Comparison of ENCODE assay signal across 8 mouse cellular contexts in the genomic region with DNA sequence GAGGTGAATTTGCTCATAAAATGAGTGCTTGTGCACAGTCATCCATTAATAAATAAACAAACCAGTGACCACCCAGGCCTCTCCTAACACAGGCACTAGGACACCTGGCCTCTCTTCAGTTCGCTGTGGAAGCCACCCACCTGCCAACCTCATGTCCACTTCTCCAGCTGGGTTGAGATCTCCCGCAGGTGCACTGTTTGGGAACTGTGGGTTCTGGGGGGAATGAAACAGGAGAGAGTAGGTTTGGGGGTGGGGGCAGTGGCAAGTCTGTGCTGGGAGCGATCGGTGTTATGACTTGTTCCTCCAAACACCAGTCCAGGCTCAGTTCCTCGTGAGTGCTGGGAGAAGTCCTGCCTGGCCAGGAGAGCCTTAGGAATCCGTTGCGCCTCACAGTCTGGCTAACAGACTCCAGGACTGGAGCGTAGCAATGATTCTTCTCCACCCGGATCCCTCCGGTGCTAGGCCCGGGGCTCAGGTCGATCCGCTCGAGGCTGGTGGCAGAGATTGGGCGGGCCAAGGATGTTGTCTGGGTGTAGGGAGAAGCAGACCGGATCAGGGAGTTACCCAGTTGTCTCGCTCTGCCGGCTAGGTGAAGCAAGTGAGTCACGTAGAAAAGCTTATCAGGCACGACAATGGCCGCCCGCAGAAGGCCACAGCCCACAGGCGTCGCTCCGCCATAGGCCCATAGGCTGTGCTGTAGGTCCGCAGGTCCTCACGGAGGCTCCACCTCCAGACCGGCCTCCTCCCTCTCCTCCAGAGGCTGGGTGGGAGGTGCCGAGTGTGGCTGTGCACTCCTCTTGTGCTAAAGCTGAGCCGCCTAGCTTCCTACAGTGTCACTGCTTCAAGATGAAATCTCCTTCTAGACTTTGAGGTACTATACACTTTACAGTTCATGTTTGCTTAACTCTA. TPM values are rescaled to one million over a fixed set of nuclear protein-coding genes. Genes with fewer than 3 reads are reported as not detected.
A peak's percentile ranks its signal among the peaks of the same experiment; 100 is the strongest.
DNase-seq lines count a peak whose midpoint lies in the region; ATAC-seq and TF ChIP-seq lines count a peak whose summit lies in the region.

A gene (minus strand): TSS at position 738 of the 909 bp plus-strand sequence.
A gene (plus strand): TSS at position 756 of the 909 bp plus-strand sequence.

- no peaks in the 10 kb centered on the region for H3K27me3 ChIP-seq in G1E (ENCODE audit: insufficient read depth, low read length)
- no peaks in the 10 kb centered on the region for H3K27me3 ChIP-seq in forebrain, embryonic 16.5 days (replicated peaks; ENCODE audit: control insufficient read depth, insufficient read depth, low read length)
- H3K27me3 ChIP-seq in lung, embryonic 16.5 days (ENCODE audit: control insufficient read depth, insufficient read depth, low read depth, low read length): no peaks in the 10 kb centered on the region

- H3K27ac ChIP-seq in forebrain, embryonic 16.5 days (ENCODE audit: low read length): peak within 1 kb of the TSS; percentile 75
- peak within 1 kb of the TSS; percentile 86 for H3K27ac ChIP-seq in lung, embryonic 16.5 days (ENCODE audit: low read length)

- peak; percentile 75 for DNase-seq in G1E (ENCODE audit: low spot score)
- DNase-seq in cerebellum, adult 18-20 months: peak; percentile 76 to 91
- DNase-seq in heart, postnatal 36 days: peak; percentile 71 to 74
- DNase-seq in layer of hippocampus, adult 9-10 months (ENCODE audit: low spot score): peak; percentile 22
- peak; percentile 45 for DNase-seq in ovary, postnatal 10 days (ENCODE audit: low spot score)
- DNase-seq in thymus, postnatal 10 days (ENCODE audit: low spot score in 2 of 2): peak; percentile 72 to 80

- no peak for TF ChIP-seq CTCF in G1E (IDR thresholded peaks at IDR 0.05; ENCODE audit: low read depth, low read length)

- H3K4me1 ChIP-seq in G1E (ENCODE audit: insufficient read depth, low read depth, low read length): peaks cover 16% of the 10 kb centered on the region
- peaks cover 9% of the 10 kb centered on the region for H3K4me1 ChIP-seq in forebrain, embryonic 16.5 days (replicated peaks; ENCODE audit: control insufficient read depth, insufficient read depth, low read length)
- no peaks in the 10 kb centered on the region; the same call in 1 of the 2 replicates for H3K4me1 ChIP-seq in lung, embryonic 16.5 days (replicated peaks; ENCODE audit: control insufficient read depth, insufficient read depth, low read length)

- ATAC-seq in G1E (ENCODE audit: extremely low read depth, insufficient number of reproducible peaks, low FRiP score, poor library complexity, severe bottlenecking): peak; percentile 97
- peak; percentile 100 for ATAC-seq in forebrain, embryonic 16.5 days
- peak; percentile 100 for ATAC-seq in lung, embryonic 16.5 days (ENCODE audit: low read depth)

- peaks cover 19% of the 10 kb centered on the region for H3K36me3 ChIP-seq in G1E (replicated peaks)
- H3K36me3 ChIP-seq in forebrain, embryonic 16.5 days (ENCODE audit: control insufficient read depth, insufficient read depth): no peaks in the 10 kb centered on the region
- no peaks in the 10 kb centered on the region for H3K36me3 ChIP-seq in lung, embryonic 16.5 days (ENCODE audit: control insufficient read depth, insufficient read depth, low read length)

- H3K9me3 ChIP-seq in G1E (replicated peaks): no peaks in the 10 kb centered on the region
- H3K9me3 ChIP-seq in forebrain, embryonic 16.5 days (ENCODE audit: control insufficient read depth, low read length): no peaks in the 10 kb centered on the region
- no peaks in the 10 kb centered on the region for H3K9me3 ChIP-seq in lung, embryonic 16.5 days (ENCODE audit: control insufficient read depth, low read length)

- intact Hi-C loops in heart, postnatal 36 days (cut with DNase I): no loop called here

- 20% methylated on average over 30 of the region's 30 CpGs for WGBS in forebrain, embryonic 16.5 days
- WGBS in lung, embryonic 16.5 days: 19% methylated on average over 30 of the region's 30 CpGs

- H3K9ac ChIP-seq in forebrain, embryonic 16.5 days (replicated peaks; ENCODE audit: low read depth, low read length): peak within 1 kb of the TSS; percentile 78
- peak within 1 kb of the TSS; percentile 83 for H3K9ac ChIP-seq in lung, embryonic 16.5 days (ENCODE audit: low read length)

- H3K4me2 ChIP-seq in forebrain, embryonic 16.5 days (ENCODE audit: low read length): peak within 1 kb of the TSS; percentile 67
- peak within 1 kb of the TSS; percentile 67 for H3K4me2 ChIP-seq in lung, embryonic 16.5 days (ENCODE audit: low read depth, low read length)

- peak within 1 kb of the TSS; percentile 76 for H3K4me3 ChIP-seq in G1E (ENCODE audit: low read depth, low read length)
- peak within 1 kb of the TSS; percentile 54 for H3K4me3 ChIP-seq in forebrain, embryonic 16.5 days (replicated peaks; ENCODE audit: low read length)
- H3K4me3 ChIP-seq in lung, embryonic 16.5 days (ENCODE audit: low read length): peak within 1 kb of the TSS; percentile 61

RNA-seq across cellular contexts. Expression of the first gene that starts in this region (rescaled TPM):
- total RNA-seq in G1E (2014; fragmentation: Nextera tagmentation): 15.7 and 22.3 TPM in 2 replicates
- total RNA-seq in G1E (2017): 12.5 and 19.1 TPM in 2 replicates
- 3.6 and 7.2 TPM in 2 replicates for polyA plus RNA-seq in G1E (2012)
- polyA plus RNA-seq in forebrain, embryonic 16.5 days (2015; fragmentation: Nextera tagmentation; extraction: Ambion mirVana): 34.6 and 36.4 TPM in 2 replicates
- total RNA-seq in heart, postnatal 36 days (2021): 10 to 100 TPM; 18.6 to 18.8 TPM
- polyA plus RNA-seq in lung, embryonic 16.5 days (2015; fragmentation: Nextera tagmentation; extraction: Ambion mirVana): 42.5 and 45.8 TPM in 2 replicates

RNA-seq across cellular contexts. Expression of the second gene that starts in this region (rescaled TPM):
- total RNA-seq in G1E (2014; fragmentation: Nextera tagmentation) (21.2 and 29.1 TPM in 2 replicates), G1E (2017) (42.3 and 50.9 TPM in 2 replicates)
- 19.5 and 23.7 TPM in 2 replicates for polyA plus RNA-seq in G1E (2012)
- 19.8 and 25.8 TPM in 2 replicates for polyA plus RNA-seq in forebrain, embryonic 16.5 days (2015; fragmentation: Nextera tagmentation; extraction: Ambion mirVana)
- 10 to 100 TPM; 45.8 to 46.1 TPM for total RNA-seq in heart, postnatal 36 days (2021)
- 21.0 and 21.1 TPM in 2 replicates for polyA plus RNA-seq in lung, embryonic 16.5 days (2015; fragmentation: Nextera tagmentation; extraction: Ambion mirVana)

Comparison
In these comparisons a context has a peak if more than half of its experiments do, and no peak if none do; other contexts are left out.
1. Peak in every context shown above with its lines: DNase-seq, ATAC-seq, H3K4me3 ChIP-seq and H3K27ac ChIP-seq.
2. DNase-seq: peak in every context shown above with its lines; median percentile 84 in cerebellum, adult 18-20 months; 76 in thymus, postnatal 10 days; 75 in G1E; 72 in heart, postnatal 36 days; 45 in ovary, postnatal 10 days; 22 in layer of hippocampus, adult 9-10 months.